Mouse (Mus musculus): ENCODE data around the gene Gabbr2. TPM values are rescaled to one million over a fixed set of nuclear protein-coding genes. Genes with fewer than 3 reads are reported as not detected.

Gabbr2 gene
- polyA plus RNA-seq, 1 experiment from 2014 or later: 0.05 TPM

GRCm38 (mm10) chr4:46956966-46957365 is 34.7 kb downstream of the Gabbr2 start:
- no peaks in the 10 kb centered on the region for H3K4me1 ChIP-seq
- no peaks in the 10 kb centered on the region for H3K36me3 ChIP-seq
- 63% methylated on average over 4 of the region's 4 CpGs for WGBS
- no peak overlapping the region for H3K9ac ChIP-seq
- H3K9me3 ChIP-seq: no peaks in the 10 kb centered on the region
- H3K4me3 ChIP-seq: no peak overlapping the region
- no peak overlapping the region for H3K4me2 ChIP-seq
- no peak for ATAC-seq (ENCODE audit: insufficient number of reproducible peaks, low FRiP score, low TSS enrichment, low read depth)
- H3K27ac ChIP-seq: no peak overlapping the region
- no peaks in the 10 kb centered on the region for H3K27me3 ChIP-seq

GRCm38 (mm10) chr4:46953021-46953420 is 38.7 kb downstream of the Gabbr2 start:
- no peaks in the 10 kb centered on the region for H3K27me3 ChIP-seq
- H3K4me2 ChIP-seq: no peak overlapping the region
- H3K9ac ChIP-seq: no peak overlapping the region
- H3K36me3 ChIP-seq: no peaks in the 10 kb centered on the region
- no peak overlapping the region for H3K4me3 ChIP-seq
- no peaks in the 10 kb centered on the region for H3K4me1 ChIP-seq
- H3K9me3 ChIP-seq: no peaks in the 10 kb centered on the region
- 83% methylated on average over 7 of the region's 7 CpGs for WGBS
- no peak for ATAC-seq (ENCODE audit: insufficient number of reproducible peaks, low FRiP score, low TSS enrichment, low read depth)
- no peak overlapping the region for H3K27ac ChIP-seq

- Histone ChIP-seq H3K27me3 (no peaks in the 10 kb centered on the region), H3K27ac (no peak overlapping the region), H3K9ac (no peak overlapping the region), H3K4me1 (no peaks in the 10 kb centered on the region), H3K9me3 (no peaks in the 10 kb centered on the region), H3K36me3 (no peaks in the 10 kb centered on the region), H3K4me2 (no peak overlapping the region), H3K4me3 (no peak overlapping the region)
- ATAC-seq (ENCODE audit: insufficient number of reproducible peaks, low FRiP score, low TSS enrichment, low read depth): no peak
- WGBS: 89% methylated on average over 4 of the region's 4 CpGs
Observed at GRCm38 (mm10) chr4:46952562-46952961, 39.1 kb downstream of the Gabbr2 start.

DNA sequence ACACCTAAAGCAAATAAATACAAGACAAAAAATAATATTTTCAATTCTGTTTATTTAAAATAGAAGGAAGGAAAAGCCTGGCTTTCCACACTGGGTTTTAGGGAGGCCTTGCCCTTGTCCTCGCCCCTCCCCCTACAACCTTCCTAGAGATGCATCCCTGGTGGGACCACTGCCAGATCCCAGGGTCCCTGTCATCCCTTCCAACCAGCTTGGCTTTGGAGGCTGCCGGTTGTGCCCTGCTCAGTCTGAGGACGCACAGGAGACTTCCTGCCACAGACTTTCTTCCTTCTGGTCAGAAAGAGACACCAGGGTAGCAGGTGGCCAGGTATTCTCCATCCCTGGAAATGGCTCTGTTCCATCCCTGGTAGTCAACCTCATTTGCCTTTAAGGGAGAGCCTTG is 57.4 kb downstream of the Gabbr2 start:
- Histone ChIP-seq H3K4me2 (no peak overlapping the region), H3K27me3 (no peaks in the 10 kb centered on the region), H3K9ac (no peak overlapping the region), H3K27ac (no peak overlapping the region), H3K9me3 (no peaks in the 10 kb centered on the region), H3K4me3 (no peak overlapping the region), H3K4me1 (no peaks in the 10 kb centered on the region), H3K36me3 (no peaks in the 10 kb centered on the region)
- no peak for ATAC-seq (ENCODE audit: insufficient number of reproducible peaks, low FRiP score, low TSS enrichment, low read depth)
- WGBS: 80% methylated on average over 3 of the region's 3 CpGs

- no peaks in the 10 kb centered on the region for H3K4me1 ChIP-seq
- H3K27me3 ChIP-seq: no peaks in the 10 kb centered on the region
- H3K4me3 ChIP-seq: no peak overlapping the region
- H3K27ac ChIP-seq: no peak overlapping the region
- H3K9me3 ChIP-seq: no peaks in the 10 kb centered on the region
- no peak for ATAC-seq (ENCODE audit: insufficient number of reproducible peaks, low FRiP score, low TSS enrichment, low read depth)
- H3K4me2 ChIP-seq: no peak overlapping the region
- H3K36me3 ChIP-seq: no peaks in the 10 kb centered on the region
- H3K9ac ChIP-seq: no peak overlapping the region
- WGBS: 73% methylated on average over 2 of the region's 2 CpGs
Observed at GRCm38 (mm10) chr4:46933590-46933989, 58.1 kb downstream of the Gabbr2 start.

- Histone ChIP-seq H3K36me3 (no peaks in the 10 kb centered on the region), H3K4me3 (no peak overlapping the region), H3K4me1 (no peaks in the 10 kb centered on the region), H3K9ac (no peak overlapping the region), H3K27me3 (no peaks in the 10 kb centered on the region), H3K4me2 (no peak overlapping the region), H3K9me3 (no peaks in the 10 kb centered on the region), H3K27ac (no peak overlapping the region)
- no peak for ATAC-seq (ENCODE audit: insufficient number of reproducible peaks, low FRiP score, low TSS enrichment, low read depth)
- WGBS: 71% methylated on average over 9 of the region's 9 CpGs
Observed at GRCm38 (mm10) chr4:46931706-46932397, 59.8 kb downstream of the Gabbr2 start.

- no peak overlapping the region for H3K4me2 ChIP-seq
Observed at GRCm38 (mm10) chr4:46928112-46928511, 63.6 kb downstream of the Gabbr2 start.

GRCm38 (mm10) chr4:46919144-46919543 is 72.5 kb downstream of the Gabbr2 start:
- 59% methylated on average over 8 of the region's 8 CpGs for WGBS
- Histone ChIP-seq H3K27me3 (no peaks in the 10 kb centered on the region), H3K9me3 (no peaks in the 10 kb centered on the region), H3K27ac (no peak overlapping the region), H3K9ac (no peak overlapping the region), H3K4me3 (no peak overlapping the region), H3K36me3 (no peaks in the 10 kb centered on the region), H3K4me2 (no peak overlapping the region), H3K4me1 (no peaks in the 10 kb centered on the region)
- no peak for ATAC-seq (ENCODE audit: insufficient number of reproducible peaks, low FRiP score, low TSS enrichment, low read depth)

More at GRCm38 (mm10) chr4:46928112-46928511, 63.6 kb downstream of the Gabbr2 start:
- WGBS: 63% methylated on average over 3 of the region's 3 CpGs
- no peak overlapping the region for H3K27ac ChIP-seq
- H3K27me3 ChIP-seq: no peaks in the 10 kb centered on the region
- H3K4me1 ChIP-seq: no peaks in the 10 kb centered on the region
- H3K9me3 ChIP-seq: no peaks in the 10 kb centered on the region
- ATAC-seq (ENCODE audit: insufficient number of reproducible peaks, low FRiP score, low TSS enrichment, low read depth): no peak
- no peak overlapping the region for H3K4me3 ChIP-seq
- H3K9ac ChIP-seq: no peak overlapping the region
- H3K36me3 ChIP-seq: no peaks in the 10 kb centered on the region

DNA sequence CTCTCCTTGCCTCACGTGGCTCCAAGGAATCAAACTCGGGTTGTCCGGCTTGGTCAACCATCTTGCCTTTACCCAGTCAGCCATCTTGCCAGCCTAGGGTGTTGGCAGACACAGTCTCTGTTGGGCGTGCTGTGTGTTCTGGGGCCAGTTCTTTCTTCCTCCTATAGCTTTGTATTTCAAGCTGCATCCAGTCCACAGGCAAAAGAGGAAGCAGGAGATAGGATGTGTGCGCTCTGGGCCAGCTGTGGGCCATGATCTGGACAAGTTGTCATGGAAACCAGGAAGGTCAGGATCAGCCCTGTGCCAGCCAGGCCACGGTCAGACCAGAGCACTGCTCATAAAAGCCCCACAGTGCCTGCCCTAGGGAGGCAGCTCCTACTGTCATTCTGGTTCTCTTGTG is 74.9 kb downstream of the Gabbr2 start:
- WGBS: 76% methylated on average over 6 of the region's 6 CpGs
- Histone ChIP-seq H3K4me3 (no peak overlapping the region), H3K9ac (no peak overlapping the region), H3K27ac (no peak overlapping the region), H3K36me3 (no peaks in the 10 kb centered on the region), H3K4me2 (no peak overlapping the region), H3K9me3 (no peaks in the 10 kb centered on the region), H3K27me3 (no peaks in the 10 kb centered on the region), H3K4me1 (no peaks in the 10 kb centered on the region)
- no peak for ATAC-seq (ENCODE audit: insufficient number of reproducible peaks, low FRiP score, low TSS enrichment, low read depth)

DNA sequence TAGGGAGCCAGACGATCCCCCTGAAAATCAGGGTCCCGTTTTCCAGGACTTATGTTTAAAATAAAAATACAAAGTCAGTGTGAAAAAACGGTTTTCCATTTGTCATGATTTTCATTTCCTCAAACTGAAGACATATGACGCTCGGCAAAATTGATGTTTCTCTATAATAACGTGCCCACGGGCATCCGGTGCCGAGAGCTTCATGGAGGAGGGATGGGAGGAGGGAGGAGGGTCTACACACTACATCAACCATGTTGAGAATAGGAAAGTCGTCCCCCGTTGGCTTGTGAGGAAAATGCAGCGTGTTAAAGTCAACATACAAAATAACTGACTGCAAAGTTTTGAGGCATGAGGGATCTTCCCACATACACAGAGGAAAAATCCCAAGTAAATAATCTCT is 75.7 kb downstream of the Gabbr2 start:
- Histone ChIP-seq H3K9me3 (no peaks in the 10 kb centered on the region), H3K27ac (no peak overlapping the region), H3K4me1 (no peaks in the 10 kb centered on the region), H3K36me3 (no peaks in the 10 kb centered on the region), H3K4me3 (no peak overlapping the region), H3K4me2 (no peak overlapping the region), H3K9ac (no peak overlapping the region), H3K27me3 (no peaks in the 10 kb centered on the region)
- WGBS: 77% methylated on average over 12 of the region's 12 CpGs
- ATAC-seq (ENCODE audit: insufficient number of reproducible peaks, low FRiP score, low TSS enrichment, low read depth): no peak

DNA sequence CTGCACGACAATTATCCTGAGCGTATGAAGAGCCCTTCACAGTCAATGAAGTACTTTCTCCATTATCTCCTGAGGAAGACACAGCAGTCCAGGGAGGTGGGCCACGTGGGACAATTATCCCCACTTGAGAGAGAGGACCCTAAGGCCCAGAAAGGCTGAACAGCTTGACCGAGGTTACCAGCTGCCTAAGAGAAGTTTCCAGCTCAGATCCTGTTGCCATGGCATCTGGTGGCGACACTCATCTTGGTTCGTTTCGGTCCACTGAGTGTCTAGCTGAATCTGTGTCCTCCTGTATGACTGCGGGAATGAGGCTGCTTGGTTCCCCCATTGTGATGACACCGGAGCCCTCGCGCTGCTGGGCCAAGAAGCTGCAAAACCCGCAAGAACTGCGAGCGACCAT is 76.2 kb downstream of the Gabbr2 start:
- H3K9ac ChIP-seq: no peak overlapping the region
- H3K4me1 ChIP-seq: no peaks in the 10 kb centered on the region
- no peak overlapping the region for H3K4me3 ChIP-seq
- H3K27ac ChIP-seq: no peak overlapping the region
- WGBS: 88% methylated on average over 14 of the region's 14 CpGs
- no peaks in the 10 kb centered on the region for H3K9me3 ChIP-seq
- no peak overlapping the region for H3K4me2 ChIP-seq
- no peaks in the 10 kb centered on the region for H3K36me3 ChIP-seq
- ATAC-seq (ENCODE audit: insufficient number of reproducible peaks, low FRiP score, low TSS enrichment, low read depth): no peak
- no peaks in the 10 kb centered on the region for H3K27me3 ChIP-seq

- Histone ChIP-seq H3K4me2 (no peak overlapping the region), H3K27ac (no peak overlapping the region), H3K4me1 (no peaks in the 10 kb centered on the region), H3K36me3 (no peaks in the 10 kb centered on the region), H3K9me3 (no peaks in the 10 kb centered on the region), H3K9ac (no peak overlapping the region), H3K27me3 (no peaks in the 10 kb centered on the region), H3K4me3 (no peak overlapping the region)
- ATAC-seq (ENCODE audit: insufficient number of reproducible peaks, low FRiP score, low TSS enrichment, low read depth): no peak
- 87% methylated on average over 6 of the region's 6 CpGs for WGBS
Observed at GRCm38 (mm10) chr4:46914606-46915005, 77.1 kb downstream of the Gabbr2 start.
